Mouse (Mus musculus) CH12.LX (cell line): ENCODE data around the gene Gm27029. TPM values are rescaled to one million over a fixed set of nuclear protein-coding genes. Genes with fewer than 3 reads are reported as not detected.

Experiments used
- DNase-seq: peaks from one replicate; pipeline ENCODE4 v3.0.0-alpha.2; 2013; ENCODE audit errors: extremely low read depth
- H3K27ac ChIP-seq: 2 replicates; pipeline ENCODE4 v1.5.1; 2012; ENCODE audit warnings: low read depth, mild to moderate bottlenecking, control low read depth, moderate library complexity; ENCODE audit not compliant: insufficient read depth
- H3K27me3 ChIP-seq: replicated peaks from 2 replicates; pipeline ENCODE3; 2012; ENCODE audit warnings: inconsistent platforms
- H3K36me3 ChIP-seq, 2 experiments: replicated peaks in 1 of 2; 2 replicates each; pipeline versions ENCODE3 to v1.6.1; 2012; ENCODE audit warnings: inconsistent platforms in 1 of 2, low read length in 1 of 2, mild to moderate bottlenecking in 1 of 2, mixed read lengths in 1 of 2, moderate library complexity in 1 of 2; ENCODE audit not compliant: control insufficient read depth in 1 of 2, insufficient read depth in 1 of 2
- H3K4me1 ChIP-seq, 2 experiments: 2 replicates each; pipeline ENCODE4 v1.6.1; 2012; ENCODE audit warnings: inconsistent platforms in 1 of 2, moderate library complexity in 1 of 2; ENCODE audit not compliant: insufficient read depth in 2 of 2, control insufficient read depth in 1 of 2
- H3K4me2 ChIP-seq: 2 replicates; pipeline ENCODE4 v1.6.1; 2012; ENCODE audit warnings: low read depth, mild to moderate bottlenecking, control low read depth; ENCODE audit not compliant: poor library complexity, insufficient read depth, severe bottlenecking
- H3K4me3 ChIP-seq, 3 experiments: fragments of 150-350 bp in 1 of 3; sonication (generic) in 1 of 3; replicated peaks in 1 of 3; 2 replicates each; pipeline versions ENCODE3 to v1.5.1; 2011 to 2012; ENCODE audit warnings: low read depth in 2 of 3, low read length in 2 of 3, mild to moderate bottlenecking in 2 of 3, moderate library complexity in 2 of 3, control low read depth in 1 of 3, improper control_type of control experiment in 1 of 3, inconsistent platforms in 1 of 3, mixed read lengths in 1 of 3; ENCODE audit not compliant: poor library complexity in 1 of 3
- H3K79me2 ChIP-seq: replicated peaks from 2 replicates; pipeline ENCODE4 v1.6.1; 2012; ENCODE audit warnings: mild to moderate bottlenecking, moderate library complexity; ENCODE audit not compliant: control insufficient read depth, poor library complexity, insufficient read depth, severe bottlenecking; ENCODE audit errors: extremely low read depth
- H3K9ac ChIP-seq: 2 replicates; pipeline ENCODE4 v1.6.1; 2012; ENCODE audit warnings: low read depth, mild to moderate bottlenecking, control low read depth, moderate library complexity; ENCODE audit not compliant: insufficient read depth
- H3K9me3 ChIP-seq: replicated peaks from 2 replicates; pipeline ENCODE3; 2012; ENCODE audit warnings: low read length, inconsistent platforms, mixed read lengths
- CHD2 ChIP-seq: IDR thresholded peaks from 2 replicates; pipeline ENCODE4 v1.6.1; 2011; ENCODE audit warnings: low read length, improper control_type of control experiment
- ELF1 ChIP-seq: IDR thresholded peaks from 2 replicates; pipeline ENCODE4 v1.6.1; 2014; ENCODE audit warnings: low read depth, mild to moderate bottlenecking, inconsistent platforms, low read length, improper control_type of control experiment
- EP300 ChIP-seq: IDR thresholded peaks from 2 replicates; pipeline ENCODE4 v1.6.1; 2011; ENCODE audit warnings: low read length, improper control_type of control experiment
- ETS1 ChIP-seq: conservative IDR thresholded peaks from 2 replicates; pipeline ENCODE4 v1.6.1; 2012; ENCODE audit warnings: low read depth, mild to moderate bottlenecking, inconsistent platforms, low read length, improper control_type of control experiment, moderate library complexity
- HCFC1 ChIP-seq: IDR thresholded peaks from 2 replicates; pipeline ENCODE4 v1.6.1; 2012; ENCODE audit warnings: low read depth, mild to moderate bottlenecking, inconsistent platforms, low read length, improper control_type of control experiment
- JUND ChIP-seq: conservative IDR thresholded peaks from 2 replicates; pipeline ENCODE4 v1.6.1; 2011; ENCODE audit warnings: low read depth, low read length, improper control_type of control experiment
- KAT2A ChIP-seq: IDR thresholded peaks from 2 replicates; pipeline ENCODE4 v1.6.1; 2012; ENCODE audit warnings: low read length, improper control_type of control experiment, inconsistent platforms; ENCODE audit not compliant: insufficient replicate concordance
- MAFK ChIP-seq: IDR thresholded peaks from 2 replicates; pipeline ENCODE4 v1.6.1; 2011; ENCODE audit warnings: low read length, improper control_type of control experiment; ENCODE audit not compliant: insufficient replicate concordance
- MAX ChIP-seq: IDR thresholded peaks from 2 replicates; pipeline ENCODE4 v1.6.1; 2011; ENCODE audit warnings: low read length, improper control_type of control experiment
- MAZ ChIP-seq: IDR thresholded peaks from 2 replicates; pipeline ENCODE4 v1.6.1; 2012; ENCODE audit warnings: low read depth, mild to moderate bottlenecking, inconsistent platforms, low read length, improper control_type of control experiment, moderate library complexity
- MXI1 ChIP-seq: IDR thresholded peaks from 2 replicates; pipeline ENCODE4 v1.6.1; 2011; ENCODE audit warnings: mild to moderate bottlenecking, low read depth, low read length, improper control_type of control experiment
- NRF1 ChIP-seq: IDR thresholded peaks from 2 replicates; pipeline ENCODE4 v1.6.1; 2014; ENCODE audit warnings: low read depth, mild to moderate bottlenecking, inconsistent platforms, low read length, improper control_type of control experiment, moderate library complexity
- PAX5 ChIP-seq: IDR thresholded peaks from 2 replicates; pipeline ENCODE4 v1.6.1; 2012; ENCODE audit warnings: low read length, inconsistent platforms, mixed read lengths
- POLR2AphosphoS2 ChIP-seq: IDR thresholded peaks from 2 replicates; pipeline ENCODE4 v1.6.1; 2011; ENCODE audit warnings: low read depth, low read length, improper control_type of control experiment
- RAD21 ChIP-seq: IDR thresholded peaks from 2 replicates; pipeline ENCODE4 v1.6.1; 2011; ENCODE audit warnings: low read depth, mild to moderate bottlenecking, low read length, improper control_type of control experiment, moderate library complexity
- SMC3 ChIP-seq: IDR thresholded peaks from 2 replicates; pipeline ENCODE4 v1.6.1; 2011; ENCODE audit warnings: low read depth, low read length, improper control_type of control experiment
- TBP ChIP-seq: conservative IDR thresholded peaks from 2 replicates; pipeline ENCODE4 v1.6.1; 2011; ENCODE audit warnings: low read depth, low read length, improper control_type of control experiment
- USF1 ChIP-seq: IDR thresholded peaks from 2 replicates; pipeline ENCODE4 v1.6.1; 2014; ENCODE audit warnings: low read depth, mild to moderate bottlenecking, inconsistent platforms, low read length, improper control_type of control experiment
- USF2 ChIP-seq: conservative IDR thresholded peaks from 2 replicates; pipeline ENCODE4 v1.6.1; 2011; ENCODE audit warnings: low read depth, low read length, improper control_type of control experiment
- ZKSCAN1 ChIP-seq: IDR thresholded peaks from 2 replicates; pipeline ENCODE4 v1.6.1; 2012; ENCODE audit warnings: low read depth, inconsistent platforms, low read length, improper control_type of control experiment, borderline replicate concordance
- ZNF384 ChIP-seq: IDR thresholded peaks from 2 replicates; pipeline ENCODE4 v1.6.1; 2012; ENCODE audit warnings: low read depth, low read length, improper control_type of control experiment, inconsistent platforms
- dilution Hi-C: fragments of 300-500 bp; cut with MboI; formaldehyde crosslinking; loops from 2 replicates; pipeline ENCODE4 v1.14.3; 2020; ENCODE audit warnings: low sequenced_read_pairs; ENCODE audit not compliant: extremely low pct_unique_long_range_greater_than_20kb, extremely low pct_ligation_motif_present
- in situ Hi-C: fragments of 300-500 bp; cut with MboI; formaldehyde crosslinking; loops from 3 replicates; pipeline ENCODE4 v1.14.3; 2019; ENCODE audit warnings: low sequenced_read_pairs, low pct_ligation_motif_present, low pct_unique_long_range_greater_than_20kb, mixed read lengths
- polyA plus RNA-seq: library from polyadenylated mRNA; unstranded; fragments of >175 nt; gene quantifications from 2 replicates; pipeline ENCODE4 v1.2.1, GENCODE M21; 2012; ENCODE audit warnings: low read depth; ENCODE audit not compliant: insufficient read length
- total RNA-seq, 2 experiments: library from RNA; depleted of rRNA; stranded (reverse); fragments of 300-350 nt in 1 of 2; fragments of >200 nt in 1 of 2; gene quantifications; 2 replicates each; pipeline ENCODE4 v1.2.3; 2012 to 2014

Gene Gm27029
- total and polyA plus RNA-seq, 3 experiments = 1.7 to 8.3 (median 6.2) TPM

- TF ChIP-seq ETS1 (no peak; the same call in 1 of the 2 replicates), MAX (no peak), ZNF384 (no peak), TBP (no peak), ELF1 (peak; percentile 42; the same call in 1 of the 2 replicates), MAZ (peak; percentile 55; the same call in 1 of the 2 replicates), CHD2 (0 out of 2 replicates have a peak, but pooled peaks have one; percentile 21), PAX5 (no peak), SMC3 (peak; percentile 59)
Measured at GRCm38 (mm10) chr11:101419610-101420009, 5.0 kb downstream of the Gm27029 start (continued).

- in situ Hi-C loops (no loop called here), dilution Hi-C loops (no loop called here)
- Histone ChIP-seq H3K27ac (no peak overlapping the region), H3K4me3 (no peak overlapping the region), H3K36me3 (peaks cover 0 to 7% of the 10 kb centered on the region in 2 experiments), H3K9ac (no peak overlapping the region), H3K27me3 (no peaks in the 10 kb centered on the region), H3K4me1 (peaks cover 3 to 33% of the 10 kb centered on the region in 2 experiments), H3K9me3 (no peaks in the 10 kb centered on the region), H3K4me2 (no peak overlapping the region), H3K79me2 (peaks cover 12% of the 10 kb centered on the region)
- no peak for TF ChIP-seq NRF1
- TF ChIP-seq ZNF384 = no peak
- TF ChIP-seq HCFC1 = no peak
- TF ChIP-seq SMC3 = no peak
- TF ChIP-seq POLR2AphosphoS2 = no peak
- no peak for TF ChIP-seq ETS1
- TF ChIP-seq USF2 = no peak
- TF ChIP-seq USF1 = no peak
- no peak for TF ChIP-seq EP300
- TF ChIP-seq ELF1 = no peak
- no peak for TF ChIP-seq RAD21
- TF ChIP-seq JUND = no peak
- no peak for TF ChIP-seq MAFK
- TF ChIP-seq TBP = no peak
- TF ChIP-seq ZKSCAN1 = no peak
- no peak for TF ChIP-seq MXI1
- no peak for TF ChIP-seq KAT2A
- DNase-seq = no peak
Measured at GRCm38 (mm10) chr11:101418991-101419390, 5.6 kb downstream of the Gm27029 start.
